Mouse (Mus musculus) neural tube, embryonic 11.5 days (tissue): ENCODE results near the gene Map3k14. TPM values are rescaled to one million over a fixed set of nuclear protein-coding genes. Genes with fewer than 3 reads are reported as not detected.

Experiments
- ATAC-seq: fragments of 200-750 bp; cut with Nextera tagmentation; 2 replicates; pipeline ENCODE4 v1.8.0; 2017; ENCODE audit warnings: moderate number of reproducible peaks, mild to moderate bottlenecking, moderate TSS enrichment, moderate library complexity; ENCODE audit not compliant: insufficient read depth, low FRiP score, low TSS enrichment
- DNase-seq: peaks from one replicate; pipeline ENCODE4 v3.0.0-alpha.2; 2015; ENCODE audit warnings: low spot score
- H3K27ac ChIP-seq: fragments of 300-500 bp; sonication (generic); 2 replicates; pipeline ENCODE4 v1.5.1; 2014; ENCODE audit warnings: low read depth, mild to moderate bottlenecking, low read length
- H3K27me3 ChIP-seq: fragments of 300-500 bp; sonication (generic); 2 replicates; pipeline ENCODE4 v1.6.1; 2014; ENCODE audit warnings: mild to moderate bottlenecking, low read length, mixed read lengths; ENCODE audit not compliant: control insufficient read depth, insufficient read depth
- H3K36me3 ChIP-seq: fragments of 300-500 bp; sonication (generic); 2 replicates; pipeline ENCODE4 v1.6.1; 2014; ENCODE audit warnings: mild to moderate bottlenecking, low read length, moderate library complexity, mixed read lengths; ENCODE audit not compliant: control insufficient read depth, insufficient read depth
- H3K4me1 ChIP-seq: fragments of 300-500 bp; sonication (generic); 2 replicates; pipeline ENCODE4 v1.6.1; 2014; ENCODE audit warnings: low read length, mixed read lengths; ENCODE audit not compliant: control insufficient read depth, insufficient read depth
- H3K4me2 ChIP-seq: fragments of 300-500 bp; sonication (generic); 2 replicates; pipeline ENCODE4 v1.6.1; 2014; ENCODE audit warnings: low read depth, mild to moderate bottlenecking, moderate library complexity
- H3K4me3 ChIP-seq: fragments of 300-500 bp; sonication (generic); 2 replicates; pipeline ENCODE4 v1.5.1; 2014; ENCODE audit warnings: low read depth, low read length
- H3K9ac ChIP-seq: fragments of 300-500 bp; sonication (generic); 2 replicates; pipeline ENCODE4 v1.6.1; 2014; ENCODE audit warnings: mild to moderate bottlenecking, low read length
- H3K9me3 ChIP-seq: fragments of 300-500 bp; sonication (generic); 2 replicates; pipeline ENCODE4 v1.6.1; 2016; ENCODE audit warnings: low read length; ENCODE audit not compliant: control insufficient read depth
- WGBS: fragments of 180-500 bp; shearing (Covaris S2); extraction: QIAGEN DNeasy Blood & Tissue Kit; methylation state at CpG from one replicate; pipeline ENCODE4 v1.1.7; 2014; 5-methylcytosine and 5-hydroxymethylcytosine counted together
- polyA plus RNA-seq: library from polyadenylated mRNA; unstranded; fragments of >200 nt; fragmentation: Nextera tagmentation; extraction: Ambion mirVana; gene quantifications from 2 replicates; pipeline ENCODE4 v1.2.1, GENCODE M21; 2014

The Map3k14 gene
- polyA plus RNA-seq, 1 experiment from 2014 or later, result 2.5 TPM

GRCm38 (mm10) chr11:103184891-103185290, 82.4 kb downstream of the Map3k14 start:
- DNase-seq, result peak; percentile 45
- H3K27ac ChIP-seq, result no peak overlapping the region
- no peaks in the 10 kb centered on the region for H3K36me3 ChIP-seq
- no peak overlapping the region for H3K4me2 ChIP-seq
- no peak for ATAC-seq
- 39% methylated on average over 2 of the region's 2 CpGs for WGBS
- no peaks in the 10 kb centered on the region for H3K9me3 ChIP-seq
- no peak overlapping the region for H3K9ac ChIP-seq
- 0 out of 2 replicates have a peak, but pooled peaks cover 2% of the 10 kb centered on the region for H3K27me3 ChIP-seq
- H3K4me3 ChIP-seq, result no peak overlapping the region
- no peaks in the 10 kb centered on the region for H3K4me1 ChIP-seq

DNA sequence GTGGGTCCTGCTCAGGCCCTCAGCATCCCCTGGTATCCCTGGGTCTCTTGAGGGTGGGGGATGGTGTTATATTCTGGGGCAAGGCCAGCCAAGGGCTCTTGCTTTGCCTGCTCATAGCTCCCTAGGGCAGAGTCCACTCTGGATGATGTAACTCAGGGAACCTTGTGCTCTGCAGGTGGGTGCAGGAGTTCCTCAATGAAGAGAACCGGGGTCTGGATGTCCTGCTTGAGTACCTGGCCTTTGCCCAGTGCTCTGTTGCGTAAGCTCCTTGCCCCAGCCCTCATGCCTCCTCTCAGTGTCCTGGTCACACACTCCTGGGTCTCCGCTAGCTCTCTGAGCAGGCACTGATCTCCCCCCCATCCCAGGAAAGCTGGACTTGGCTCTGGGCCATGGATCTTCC, 85.4 kb downstream of the Map3k14 start:
- Histone ChIP-seq H3K4me3 (no peak overlapping the region), H3K4me2 (no peak overlapping the region), H3K9ac (no peak overlapping the region), H3K27me3 (no peaks in the 10 kb centered on the region), H3K4me1 (no peaks in the 10 kb centered on the region), H3K9me3 (no peaks in the 10 kb centered on the region), H3K36me3 (no peaks in the 10 kb centered on the region), H3K27ac (no peak overlapping the region)
- ATAC-seq (no peak), DNase-seq (no peak)
- WGBS, result 80% methylated on average over 3 of the region's 3 CpGs

GRCm38 (mm10) chr11:103181349-103181748, 85.9 kb downstream of the Map3k14 start:
- H3K36me3 ChIP-seq, result no peaks in the 10 kb centered on the region
- no peaks in the 10 kb centered on the region for H3K9me3 ChIP-seq
- DNase-seq (no peak), ATAC-seq (no peak)
- H3K4me3 ChIP-seq, result no peak overlapping the region
- no peak overlapping the region for H3K9ac ChIP-seq
- H3K27me3 ChIP-seq, result no peaks in the 10 kb centered on the region
- H3K4me1 ChIP-seq, result no peaks in the 10 kb centered on the region
- H3K4me2 ChIP-seq, result no peak overlapping the region
- WGBS, result 81% methylated on average over 9 of the region's 9 CpGs
- no peak overlapping the region for H3K27ac ChIP-seq

GRCm38 (mm10) chr11:103180426-103180825, 86.8 kb downstream of the Map3k14 start:
- 85% methylated on average over 1 of the region's 1 CpGs for WGBS
- H3K36me3 ChIP-seq, result no peaks in the 10 kb centered on the region
- ATAC-seq, result no peak
- H3K27me3 ChIP-seq, result no peaks in the 10 kb centered on the region
- H3K9me3 ChIP-seq, result no peaks in the 10 kb centered on the region
- H3K4me3 ChIP-seq, result no peak overlapping the region
- H3K27ac ChIP-seq, result no peak overlapping the region
- no peak overlapping the region for H3K9ac ChIP-seq
- DNase-seq, result no peak
- no peak overlapping the region for H3K4me2 ChIP-seq
- no peaks in the 10 kb centered on the region for H3K4me1 ChIP-seq

DNA sequence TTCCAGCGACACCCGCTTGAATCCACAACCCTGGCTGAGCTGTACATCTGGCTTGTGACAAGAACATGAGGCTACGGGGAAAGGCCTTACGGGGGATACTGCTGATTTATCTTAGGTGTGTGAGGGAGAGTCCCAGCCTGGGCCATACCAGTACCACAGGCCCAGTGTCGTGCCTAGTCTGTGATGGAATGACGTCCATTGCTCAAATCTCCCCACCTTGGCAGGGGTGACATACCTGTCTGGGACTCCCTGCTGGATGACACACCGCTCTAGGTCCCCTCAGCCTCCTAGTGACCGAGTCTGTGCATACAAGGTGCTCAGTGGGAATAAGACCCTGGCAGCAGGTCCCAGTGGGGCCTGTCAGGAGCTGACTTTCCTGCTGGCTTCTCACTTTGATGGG, 88.5 kb downstream of the Map3k14 start:
- Histone ChIP-seq H3K4me1 (no peaks in the 10 kb centered on the region), H3K4me3 (no peak overlapping the region), H3K36me3 (no peaks in the 10 kb centered on the region), H3K27me3 (no peaks in the 10 kb centered on the region), H3K4me2 (no peak overlapping the region), H3K27ac (no peak overlapping the region), H3K9me3 (no peaks in the 10 kb centered on the region), H3K9ac (no peak overlapping the region)
- 87% methylated on average over 8 of the region's 8 CpGs for WGBS
- no peak for DNase-seq
- ATAC-seq, result no peak

- H3K36me3 ChIP-seq, result no peaks in the 10 kb centered on the region
- no peak overlapping the region for H3K27ac ChIP-seq
- no peak for ATAC-seq
- no peak overlapping the region for H3K4me3 ChIP-seq
- H3K9ac ChIP-seq, result no peak overlapping the region
- WGBS, result 80% methylated on average over 15 of the region's 15 CpGs
- no peak overlapping the region for H3K4me2 ChIP-seq
- H3K4me1 ChIP-seq, result no peaks in the 10 kb centered on the region
- no peak for DNase-seq
- peaks cover 3% of the 10 kb centered on the region for H3K27me3 ChIP-seq
- H3K9me3 ChIP-seq, result no peaks in the 10 kb centered on the region
These were observed 89.3 kb downstream of the Map3k14 start for GRCm38 (mm10) chr11:103177815-103178485.

DNA sequence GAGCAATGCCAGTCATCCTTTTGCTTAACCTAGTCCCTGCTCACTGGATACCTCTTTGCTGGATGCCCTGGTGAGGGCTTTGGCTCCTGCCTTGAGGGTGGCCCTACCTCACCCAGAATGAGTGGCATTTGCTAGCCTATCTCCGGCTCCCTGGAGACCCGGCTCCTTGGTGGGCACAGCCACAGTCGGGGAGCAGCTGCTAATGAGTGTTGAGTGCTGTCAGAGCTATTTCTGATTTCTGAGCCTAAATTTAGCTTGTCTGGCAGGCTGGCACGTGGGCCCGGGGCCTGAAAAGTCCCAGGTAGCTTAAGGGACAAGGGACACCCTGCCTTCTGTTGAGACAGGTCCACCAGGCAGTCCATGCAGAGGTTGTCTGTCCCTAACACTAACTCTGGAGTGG, 90.1 kb downstream of the Map3k14 start:
- 83% methylated on average over 5 of the region's 5 CpGs for WGBS
- DNase-seq (no peak), ATAC-seq (no peak)
- no peaks in the 10 kb centered on the region for H3K9me3 ChIP-seq
- no peak overlapping the region for H3K4me2 ChIP-seq
- H3K4me3 ChIP-seq, result no peak overlapping the region
- no peak overlapping the region for H3K27ac ChIP-seq
- no peaks in the 10 kb centered on the region for H3K4me1 ChIP-seq
- no peak overlapping the region for H3K9ac ChIP-seq
- H3K36me3 ChIP-seq, result no peaks in the 10 kb centered on the region
- peaks cover 10% of the 10 kb centered on the region for H3K27me3 ChIP-seq

- H3K9ac ChIP-seq, result no peak overlapping the region
- no peak overlapping the region for H3K4me2 ChIP-seq
- DNase-seq (no peak), ATAC-seq (no peak)
- no peak overlapping the region for H3K27ac ChIP-seq
- H3K36me3 ChIP-seq, result no peaks in the 10 kb centered on the region
- no peak overlapping the region for H3K4me3 ChIP-seq
- 94% methylated on average over 1 of the region's 1 CpGs for WGBS
- H3K4me1 ChIP-seq, result no peaks in the 10 kb centered on the region
- no peaks in the 10 kb centered on the region for H3K9me3 ChIP-seq
- peaks cover 17% of the 10 kb centered on the region for H3K27me3 ChIP-seq
These were observed 90.8 kb downstream of the Map3k14 start for GRCm38 (mm10) chr11:103176510-103176909.

- no peak for DNase-seq
These were observed 91.4 kb downstream of the Map3k14 start for GRCm38 (mm10) chr11:103175688-103176442.

More at GRCm38 (mm10) chr11:103175688-103176442, 91.4 kb downstream of the Map3k14 start:
- no peak overlapping the region for H3K9ac ChIP-seq
- H3K4me2 ChIP-seq, result no peak overlapping the region
- H3K27me3 ChIP-seq, result peaks cover 24% of the 10 kb centered on the region
- ATAC-seq, result no peak
- no peak overlapping the region for H3K27ac ChIP-seq
- no peak overlapping the region for H3K4me3 ChIP-seq
- H3K9me3 ChIP-seq, result no peaks in the 10 kb centered on the region
- WGBS, result 68% methylated on average over 14 of the region's 14 CpGs
- H3K4me1 ChIP-seq, result peaks cover 3% of the 10 kb centered on the region; the same call in 1 of the 2 replicates
- no peaks in the 10 kb centered on the region for H3K36me3 ChIP-seq
